Mouse (Mus musculus): ENCODE measurements around the gene Sec31b.

Gene Sec31b

DNA sequence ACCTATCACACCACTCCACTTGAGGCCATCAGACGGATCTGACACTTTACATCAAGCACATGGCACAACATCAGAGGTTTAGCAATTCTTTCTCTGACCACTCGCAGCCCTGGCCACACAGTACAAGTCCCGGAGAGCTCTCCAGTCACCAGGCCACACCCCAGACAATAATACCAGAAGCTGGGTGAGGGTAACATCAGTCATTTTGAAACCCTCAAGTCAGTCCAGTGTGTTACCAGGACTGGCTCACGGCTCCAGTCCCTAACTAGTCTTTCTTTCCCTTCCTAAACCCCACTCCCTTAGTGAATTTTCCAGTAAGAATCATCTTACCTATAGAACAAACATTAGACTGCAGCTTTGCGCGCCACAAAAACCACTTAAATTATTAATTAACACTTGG is 15.6 kb downstream of the Sec31b start:
- no peak for DNase-seq (ENCODE audit: low spot score)

DNA sequence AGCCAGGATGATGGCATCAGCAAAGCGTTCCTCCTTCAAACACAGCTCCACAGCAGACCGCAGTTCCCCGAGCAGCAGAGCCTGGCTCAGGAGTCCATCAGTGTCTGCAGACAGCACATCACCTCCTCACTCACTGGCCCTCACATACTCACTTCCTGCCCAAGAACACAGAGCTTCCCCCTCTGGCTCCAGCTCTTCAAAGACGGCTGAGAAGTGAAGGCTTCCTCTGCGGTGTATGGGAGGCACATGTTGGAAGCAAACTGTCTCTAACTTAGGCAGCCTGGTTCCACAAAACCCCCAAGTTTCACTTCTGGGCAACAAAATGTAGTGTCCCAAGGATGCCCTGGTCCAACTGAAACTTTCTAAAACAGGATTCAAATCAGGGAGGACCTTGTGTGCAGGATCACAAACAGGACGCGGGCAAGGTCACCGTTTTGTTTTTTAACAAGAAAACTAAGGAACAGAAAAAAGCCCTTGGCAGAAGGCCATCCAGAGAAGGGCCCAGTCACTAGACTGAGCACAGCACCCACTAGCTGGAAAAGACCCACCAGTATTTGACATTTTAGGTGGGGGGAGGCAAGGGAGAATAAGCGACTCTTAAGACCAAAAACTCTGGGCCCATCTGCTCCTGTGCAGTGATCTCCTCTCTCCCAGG is 20.0 kb downstream of the Sec31b start:
- DNase-seq (ENCODE audit: low spot score) = no peak

DNA sequence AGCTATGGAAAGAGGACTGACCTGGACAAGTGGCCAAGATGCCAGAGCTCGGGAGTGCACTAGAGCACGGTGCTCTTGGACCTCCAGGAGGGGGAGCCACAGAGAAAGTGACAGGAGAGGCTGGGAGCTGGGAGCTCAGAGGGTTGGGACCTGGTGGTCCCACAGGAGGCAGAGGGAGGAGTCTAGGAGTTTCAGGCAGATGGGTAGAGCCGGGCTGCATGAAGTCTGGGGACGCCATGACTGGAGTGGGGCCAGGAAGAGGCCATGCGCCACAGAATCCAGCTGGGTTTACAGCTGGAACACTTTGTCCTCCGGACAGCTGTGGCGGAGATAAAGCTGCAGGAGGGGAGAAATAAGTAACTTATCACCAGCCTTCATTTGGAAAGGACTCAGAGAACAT is 26.5 kb downstream of the Sec31b start:
- no peak for DNase-seq (ENCODE audit: low spot score)

DNA sequence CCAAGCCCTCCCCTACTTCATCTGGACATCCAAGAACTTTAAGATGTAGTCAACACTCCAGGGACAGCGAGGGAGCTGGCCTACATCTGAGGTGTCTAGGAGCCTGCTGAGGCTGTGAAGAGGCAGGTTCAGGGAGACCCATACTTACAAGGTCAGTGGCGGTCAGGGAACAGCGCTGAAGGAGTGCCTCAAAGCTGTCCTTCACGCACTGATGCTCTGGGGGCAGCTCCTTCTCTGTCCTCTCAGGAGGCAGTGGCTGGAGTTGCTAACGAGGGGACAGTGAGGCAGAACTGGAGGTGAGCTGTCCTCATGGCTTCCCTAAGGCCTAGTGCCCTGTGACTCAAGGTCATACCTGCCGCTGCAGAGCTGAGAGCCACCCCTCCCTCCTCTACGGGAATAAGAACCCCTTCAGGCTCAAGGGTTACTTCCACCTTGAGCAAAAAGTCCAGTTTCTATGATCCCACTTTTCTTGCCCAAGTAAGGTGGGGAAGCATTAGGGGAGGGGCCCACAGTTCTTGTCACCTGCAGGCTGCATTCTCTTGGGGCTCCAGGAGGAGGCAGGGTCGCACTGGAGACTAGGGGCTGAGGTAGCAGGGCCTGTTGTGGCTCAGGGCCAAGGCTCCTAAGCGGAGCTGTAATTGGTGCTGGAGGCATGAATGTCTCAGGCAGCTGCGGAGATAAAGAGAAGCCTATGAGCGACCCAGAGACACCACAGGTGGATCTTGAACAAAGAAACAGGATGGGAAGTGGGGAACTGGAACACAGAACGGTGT is 27.5 kb downstream of the Sec31b start:
- DNase-seq (ENCODE audit: low spot score) = no peak

DNA sequence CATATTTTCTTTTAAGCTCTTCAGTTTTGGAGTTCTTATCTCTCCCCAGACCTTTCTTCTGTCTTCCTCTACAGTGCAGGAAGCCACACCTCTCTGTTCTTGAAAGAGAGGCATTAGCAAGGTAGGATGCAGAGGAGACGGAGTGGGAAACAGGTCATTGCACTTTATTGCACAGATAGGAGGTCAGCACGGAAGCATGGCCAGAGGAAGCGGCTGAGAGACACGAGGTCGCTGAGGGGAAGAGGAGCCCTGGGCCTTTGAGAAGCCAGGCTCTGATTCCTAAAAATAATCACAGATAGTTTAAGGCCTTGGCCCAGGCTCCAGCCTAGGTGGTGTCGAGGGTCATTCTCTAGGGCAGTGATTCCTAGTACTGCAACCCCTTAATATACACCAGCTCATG is 29.9 kb downstream of the Sec31b start:
- no peak for DNase-seq (ENCODE audit: low spot score)

DNA sequence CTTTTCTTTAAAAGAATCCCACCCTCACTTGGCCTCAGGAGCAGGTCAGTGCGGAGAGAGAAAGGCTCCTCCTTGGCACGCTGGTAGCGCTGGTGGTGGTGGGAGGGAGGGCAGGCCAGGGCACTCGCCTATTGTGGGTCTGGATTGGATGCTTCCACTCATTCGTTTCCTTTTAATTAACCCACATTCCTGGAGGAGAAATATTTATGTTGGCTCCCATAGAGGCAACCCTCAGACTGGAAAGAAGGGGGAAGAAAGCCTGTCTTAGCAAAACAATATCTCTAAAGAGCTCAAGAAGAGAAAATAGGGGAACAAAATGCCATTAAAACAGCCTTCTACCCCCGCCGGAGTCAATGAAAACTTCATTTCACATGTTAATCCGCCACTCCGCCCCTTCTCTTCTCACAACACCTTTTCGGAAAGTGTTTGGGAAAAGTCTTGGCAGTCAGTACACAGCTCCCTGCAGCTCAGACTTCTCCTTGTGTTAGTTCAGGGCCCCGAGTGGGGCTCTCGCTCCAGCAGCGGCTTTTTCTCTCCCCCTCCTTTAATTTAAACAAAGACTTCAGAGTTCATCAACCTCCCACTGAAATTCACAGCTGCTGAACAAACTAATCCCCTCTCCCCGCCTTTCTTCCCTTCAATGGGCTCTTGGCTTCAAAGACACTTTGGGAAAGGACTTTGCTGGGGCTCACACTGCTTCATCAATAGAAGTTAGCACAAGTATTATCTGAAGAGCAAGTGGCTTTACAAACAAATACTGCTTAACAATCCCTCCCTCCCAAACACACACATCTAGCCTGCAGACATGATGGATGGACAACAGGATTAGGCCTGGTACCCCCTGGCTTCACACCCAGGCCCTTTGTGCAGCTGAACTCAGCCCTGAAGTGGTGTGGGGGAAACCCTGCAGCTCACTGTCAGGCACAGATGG is 30.9 kb downstream of the Sec31b start:
- no peak for DNase-seq (ENCODE audit: low spot score)

DNA sequence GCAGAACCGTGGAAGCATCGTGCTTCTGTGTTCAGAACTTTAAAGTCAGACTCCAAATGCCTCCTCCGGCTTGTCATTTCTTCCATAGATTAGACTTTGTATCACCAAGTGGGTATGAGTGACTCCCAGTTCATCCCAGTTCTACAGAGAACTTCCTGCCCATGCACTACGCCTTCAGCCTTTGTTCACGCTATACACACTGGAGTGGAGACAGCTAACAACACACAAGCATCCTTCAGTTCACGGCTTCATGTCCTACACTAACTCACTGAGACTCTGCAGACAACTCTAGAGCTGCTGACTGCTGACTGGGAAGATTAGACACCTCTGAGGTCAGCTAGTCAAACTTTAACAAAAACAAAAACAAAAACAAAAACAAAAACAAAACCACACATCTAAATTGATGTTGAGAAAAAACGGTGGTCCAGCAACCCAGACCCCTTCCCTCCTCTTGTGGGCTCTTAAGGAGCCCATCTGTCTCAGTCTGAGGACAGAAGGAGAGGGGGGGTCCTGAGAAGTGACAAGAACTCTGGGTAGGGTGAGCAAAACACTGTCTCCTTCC is 31.7 kb downstream of the Sec31b start:
- DNase-seq (ENCODE audit: low spot score) = no peak

DNA sequence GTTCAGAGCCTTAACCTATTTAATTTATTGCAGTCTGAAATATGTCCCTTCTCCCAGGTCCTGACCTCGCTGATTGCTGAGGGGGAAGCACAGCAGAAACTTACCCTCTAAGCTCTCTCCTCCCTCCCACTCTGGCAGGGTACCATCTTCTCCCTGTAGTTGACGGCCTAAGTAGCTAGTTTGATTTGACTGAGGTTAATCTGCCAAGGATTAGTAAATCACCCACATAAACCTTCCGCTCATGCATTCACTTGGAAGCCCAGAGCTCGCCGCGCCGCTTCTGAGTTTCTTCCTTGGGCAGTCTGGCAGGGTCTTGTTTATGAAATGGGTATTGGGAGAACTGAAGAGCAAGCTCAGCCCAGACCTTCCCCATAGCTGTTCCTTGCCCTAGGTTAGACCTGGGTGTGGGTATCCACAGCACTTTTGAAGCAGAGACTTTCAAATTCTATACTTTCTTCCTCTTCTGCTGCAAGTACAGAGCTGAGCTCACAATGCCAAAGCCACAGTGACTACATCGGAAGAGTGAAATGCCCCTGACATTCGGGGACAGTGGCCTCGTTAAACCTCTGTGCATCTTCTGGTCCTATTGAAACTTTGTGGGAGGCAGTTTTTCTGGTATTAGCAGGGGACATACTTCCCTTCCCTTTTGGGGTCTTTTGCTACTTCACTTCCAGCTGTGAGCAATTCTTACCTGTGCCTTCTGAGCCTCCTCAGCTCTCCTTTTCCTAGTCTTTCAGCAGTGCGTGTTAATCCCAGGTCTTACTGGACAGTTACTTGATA is 32.4 kb downstream of the Sec31b start:
- no peak for DNase-seq (ENCODE audit: low spot score)

DNA sequence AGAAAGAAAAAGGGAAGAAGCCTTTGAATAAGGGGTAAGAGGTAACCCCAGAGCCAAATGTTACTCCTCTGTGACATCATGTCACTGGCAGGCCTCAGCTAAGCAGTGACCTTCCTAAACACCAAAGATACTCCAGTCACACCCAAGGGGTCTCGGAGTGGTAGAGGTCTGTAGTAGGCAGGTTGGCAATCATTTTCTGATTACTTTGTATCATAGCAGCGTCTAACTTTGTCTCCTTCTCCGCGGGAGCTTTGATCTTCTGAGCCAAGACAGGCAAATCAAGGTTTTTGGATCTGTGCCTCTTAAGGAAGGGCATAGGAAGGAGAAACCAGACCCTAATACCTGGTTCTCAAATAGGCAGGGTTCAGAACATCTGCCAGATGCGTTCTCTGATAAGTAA is 33.1 kb downstream of the Sec31b start:
- DNase-seq (ENCODE audit: low spot score) = no peak

DNA sequence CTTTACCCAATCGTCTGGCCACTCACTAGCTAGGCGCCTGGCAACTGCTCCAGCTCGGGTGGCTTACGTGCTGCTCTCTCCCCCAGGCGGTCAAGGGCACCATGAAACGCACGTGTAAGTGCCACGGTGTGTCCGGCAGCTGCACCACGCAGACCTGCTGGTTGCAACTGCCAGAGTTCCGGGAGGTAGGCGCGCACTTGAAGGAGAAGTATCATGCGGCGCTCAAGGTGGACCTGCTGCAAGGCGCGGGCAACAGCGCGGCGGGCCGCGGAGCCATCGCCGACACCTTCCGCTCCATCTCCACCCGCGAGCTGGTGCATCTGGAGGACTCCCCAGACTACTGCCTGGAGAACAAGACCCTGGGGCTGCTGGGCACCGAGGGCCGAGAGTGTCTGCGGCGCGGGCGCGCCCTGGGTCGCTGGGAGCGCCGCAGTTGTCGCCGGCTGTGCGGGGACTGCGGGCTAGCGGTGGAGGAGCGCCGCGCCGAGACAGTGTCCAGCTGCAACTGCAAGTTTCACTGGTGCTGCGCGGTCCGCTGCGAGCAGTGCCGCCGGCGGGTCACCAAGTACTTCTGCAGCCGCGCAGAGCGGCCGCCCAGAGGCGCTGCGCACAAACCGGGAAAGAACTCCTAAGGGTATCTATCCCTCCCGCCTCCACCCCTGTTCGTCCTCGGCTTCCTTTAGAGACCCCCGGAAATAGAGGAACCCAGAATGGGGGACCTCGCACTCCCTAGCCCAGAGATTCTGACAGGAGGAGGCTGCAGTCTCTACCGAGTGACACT is 34.0 kb downstream of the Sec31b start:
- no peak for DNase-seq (ENCODE audit: low spot score)

DNA sequence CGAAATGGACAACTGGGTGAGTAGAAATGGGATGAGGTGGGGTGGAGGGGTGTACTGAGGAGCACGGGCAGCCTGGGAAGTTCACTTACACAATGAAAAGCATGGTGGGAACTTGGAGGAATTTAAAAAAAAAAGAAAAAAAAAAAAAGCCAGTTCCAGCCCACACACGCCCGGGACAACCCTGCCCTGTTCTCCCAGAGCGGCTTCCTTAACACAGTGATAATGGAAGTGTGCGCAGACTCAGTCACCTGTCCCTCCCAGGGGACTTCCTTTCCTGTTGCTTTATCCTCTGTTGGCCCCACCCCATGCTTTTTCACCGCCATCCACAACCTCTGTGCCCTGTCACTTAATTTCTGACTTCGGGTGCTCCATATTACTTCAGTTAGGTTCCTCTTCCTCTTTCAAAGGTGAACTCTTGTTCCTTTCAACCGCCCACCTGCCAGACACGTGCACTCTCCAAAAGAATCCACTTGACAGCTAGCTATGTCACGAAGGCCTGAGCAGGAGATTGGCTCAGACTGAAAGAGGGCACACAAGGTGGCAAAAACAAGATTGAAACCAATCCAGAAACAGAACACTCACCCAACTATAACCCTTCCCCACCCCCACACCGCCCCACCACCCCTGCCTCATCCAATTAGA is 35.0 kb downstream of the Sec31b start:
- no peak for DNase-seq (ENCODE audit: low spot score)

DNA sequence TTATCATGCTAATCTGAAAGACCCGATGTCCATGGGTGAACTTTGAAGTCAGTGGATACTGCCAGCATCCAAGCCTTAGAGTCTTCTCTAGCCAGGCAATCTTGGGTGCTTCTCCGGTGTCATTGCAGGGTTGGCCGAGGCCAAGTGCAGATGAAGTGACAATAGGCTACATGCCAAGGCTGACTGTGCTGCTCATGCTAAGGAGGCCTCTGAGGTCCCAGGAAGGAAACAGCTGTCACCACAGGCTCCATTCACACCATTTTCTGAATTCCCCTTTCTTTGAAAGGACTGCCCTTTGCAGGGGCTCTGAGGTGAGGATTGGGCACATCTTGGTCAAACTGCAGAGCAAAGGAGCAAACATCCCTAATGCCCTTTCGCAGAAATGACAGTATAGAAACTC is 42.9 kb downstream of the Sec31b start:
- DNase-seq (ENCODE audit: low spot score) = no peak

DNA sequence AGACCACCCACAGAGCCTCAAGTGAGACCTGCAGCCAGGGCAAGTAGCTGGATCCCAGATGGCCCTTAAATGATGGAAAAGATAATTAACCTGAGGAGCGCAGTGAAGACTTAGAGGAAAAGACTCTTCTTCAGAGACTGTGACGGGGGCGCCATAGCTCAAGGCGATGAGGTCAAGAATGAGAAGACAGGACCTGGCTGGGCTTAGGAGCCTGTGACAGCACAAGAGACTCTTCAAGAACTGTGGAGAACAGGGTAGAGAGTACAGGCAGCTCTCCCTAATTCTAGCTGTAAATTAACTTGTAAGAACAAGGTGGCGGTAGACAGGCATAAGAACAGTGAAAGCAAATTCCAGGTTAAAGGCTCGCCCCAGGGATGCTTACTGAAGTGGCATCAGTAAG is 43.7 kb downstream of the Sec31b start:
- no peak for DNase-seq (ENCODE audit: low spot score)

DNA sequence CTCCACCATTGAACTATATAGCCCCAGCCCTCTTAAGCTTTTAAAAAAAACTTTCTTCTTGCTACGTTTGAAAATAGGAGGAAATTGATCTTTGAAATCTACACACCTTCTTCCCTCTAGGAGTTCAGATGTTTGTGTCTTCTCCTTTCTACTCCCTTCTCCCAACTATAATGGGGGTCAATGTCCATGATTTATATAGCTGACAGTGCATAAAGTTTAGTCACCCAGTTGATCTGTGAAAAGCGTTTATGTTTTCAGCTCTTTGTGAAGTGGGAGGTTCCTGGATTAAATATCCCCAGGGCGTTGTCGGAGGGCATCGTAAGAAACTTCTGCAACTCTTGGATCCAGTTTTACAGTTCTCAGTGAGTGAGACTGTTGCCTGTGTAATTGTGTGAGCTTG is 45.4 kb downstream of the Sec31b start:
- DNase-seq (ENCODE audit: low spot score) = no peak

DNA sequence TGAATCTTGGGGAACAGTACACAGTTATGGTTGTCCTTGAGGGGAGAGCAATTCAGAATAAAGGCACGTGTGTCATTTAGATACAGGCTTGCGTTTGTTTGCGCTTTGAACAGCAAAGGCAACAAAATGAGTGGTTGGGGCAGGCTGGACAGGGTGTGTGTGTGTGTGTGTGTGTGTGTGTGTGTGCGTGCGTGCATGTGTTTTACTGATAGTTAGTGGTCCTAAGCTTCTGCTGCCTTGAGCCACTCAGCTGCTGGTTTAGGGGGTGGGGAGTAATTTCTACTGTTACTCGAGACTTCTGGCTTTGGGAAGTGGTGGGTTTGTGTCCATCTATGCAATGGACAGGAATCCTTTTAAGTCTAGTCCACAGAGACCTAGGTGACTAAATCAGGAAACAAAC is 46.7 kb downstream of the Sec31b start:
- DNase-seq (ENCODE audit: low spot score) = no peak

DNA sequence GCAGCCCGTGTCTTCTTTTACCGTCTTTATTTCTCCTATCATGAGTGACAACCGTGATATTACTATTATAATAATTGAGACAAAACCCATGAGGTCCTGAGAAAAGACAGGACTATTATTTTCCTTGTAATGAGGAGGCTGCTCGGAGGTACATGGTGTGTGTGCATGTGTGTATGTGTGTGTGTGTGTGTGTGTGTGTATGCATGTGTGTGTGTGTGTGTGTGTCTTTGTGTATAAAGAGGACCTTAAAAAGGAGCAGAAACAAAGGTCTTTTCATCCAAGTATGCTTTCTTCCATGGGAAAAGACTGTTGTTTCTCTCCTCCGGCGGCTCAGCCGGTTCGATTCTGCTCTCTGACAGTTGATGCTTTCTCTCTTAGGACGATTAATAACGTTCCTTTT is 48.7 kb downstream of the Sec31b start:
- no peak for DNase-seq (ENCODE audit: low spot score)

DNA sequence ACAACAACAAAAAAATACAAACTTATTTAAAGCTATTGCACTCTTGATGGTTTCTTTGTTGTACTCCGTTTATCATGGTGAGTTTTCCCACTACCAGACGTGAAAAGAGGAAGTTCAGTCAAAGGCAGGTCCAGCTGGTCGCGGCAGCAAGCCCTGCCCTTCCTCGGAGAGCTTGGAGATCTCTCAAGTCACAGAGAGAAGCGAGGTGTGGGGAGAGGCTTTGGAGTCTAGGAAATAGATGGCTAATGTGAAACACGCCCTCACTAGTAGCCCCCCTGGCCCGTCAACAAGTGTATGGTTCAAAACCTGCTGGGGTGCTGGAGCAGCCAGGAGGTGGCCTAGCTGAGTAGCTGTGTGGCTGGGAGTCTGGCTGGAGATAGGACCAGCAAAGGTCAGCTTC is 49.2 kb downstream of the Sec31b start:
- DNase-seq (ENCODE audit: low spot score) = no peak

DNA sequence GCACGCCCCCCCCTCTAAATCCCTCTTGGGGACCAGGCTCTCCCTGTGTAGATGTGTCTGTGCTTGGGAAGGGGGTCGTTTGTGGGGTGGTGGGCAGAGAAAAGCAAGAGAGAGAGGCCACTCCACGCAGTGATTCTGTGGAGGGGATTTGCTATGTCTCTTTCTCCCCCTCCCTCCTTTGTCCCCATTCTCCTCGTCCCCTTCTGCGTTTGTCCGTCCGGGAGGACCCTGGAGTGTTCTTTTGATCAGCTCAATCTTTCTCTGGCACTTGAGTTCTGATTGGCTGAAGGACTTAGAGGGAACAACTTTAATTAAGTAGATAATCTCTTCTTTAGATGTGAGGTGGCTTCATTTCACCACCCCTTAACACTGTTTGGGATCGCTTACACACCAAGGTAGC is 52.5 kb downstream of the Sec31b start, which contains the start of gene Wnt8b:
TSS of gene Wnt8b (plus strand) at position 345 of the 400 bp plus-strand sequence.
- DNase-seq (ENCODE audit: low spot score) = no peak

DNA sequence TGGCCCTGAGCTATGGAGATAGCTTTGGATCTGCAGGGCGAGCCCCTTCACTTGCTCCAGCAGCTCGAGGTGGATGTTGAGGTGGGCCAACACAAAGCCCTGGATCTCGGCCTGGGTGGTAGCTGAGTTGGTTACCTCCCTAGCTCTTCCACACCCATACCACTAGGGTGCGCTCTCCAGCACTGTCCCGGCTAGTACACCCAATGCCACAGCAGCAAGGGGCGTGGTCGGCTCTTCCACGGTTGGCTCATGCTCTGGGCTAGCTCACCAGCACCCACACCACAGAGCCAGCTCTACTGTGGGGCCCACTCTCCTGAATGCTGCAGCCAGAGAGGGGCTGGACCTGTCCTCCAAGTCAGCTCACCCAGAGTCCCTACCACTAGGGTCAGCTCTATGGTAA is 58.4 kb downstream of the Sec31b start:
- DNase-seq (ENCODE audit: low spot score) = no peak

DNA sequence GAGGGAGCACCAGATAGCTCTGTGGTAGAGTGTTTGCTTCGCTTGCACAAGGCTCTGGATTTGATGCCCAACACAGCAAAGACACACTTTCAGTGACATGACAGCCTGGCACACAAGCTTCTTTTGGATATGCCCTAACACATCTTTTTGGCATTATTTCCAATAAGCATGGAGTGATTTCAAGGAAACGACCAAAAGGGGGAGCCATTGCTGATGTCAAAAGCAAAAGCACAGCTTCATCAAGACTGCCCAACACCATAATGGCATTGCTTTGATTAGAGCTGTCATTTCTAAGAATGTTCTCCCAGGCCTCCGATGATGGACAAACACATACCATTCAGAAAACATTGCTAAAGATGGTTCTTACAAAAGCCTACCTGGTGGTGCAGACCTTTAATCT is 69.1 kb downstream of the Sec31b start:
- DNase-seq (ENCODE audit: low spot score) = no peak
